Mouse (Mus musculus) intestine, embryonic 16.5 days (tissue): ENCODE measurements at regions not wholly inside any gene's neighbourhood (a gene's known extent, or its start where the extent isn't known, plus 50 kb on each side); places are given as distances from the start of the nearest gene placed in this dataset.
A peak's percentile ranks its signal among the peaks of the same experiment; 100 is the strongest.

ENCODE experiments used
- ATAC-seq: fragments of 200-750 bp; cut with Nextera tagmentation; 2 replicates; pipeline ENCODE4 v1.8.0; 2017; ENCODE audit warnings: moderate TSS enrichment, moderate library complexity
- H3K27ac ChIP-seq: fragments of 300-500 bp; sonication (generic); 2 replicates; pipeline ENCODE4 v1.5.1; 2014; ENCODE audit warnings: mild to moderate bottlenecking, low read length
- H3K27me3 ChIP-seq: fragments of 300-500 bp; sonication (generic); replicated peaks from 2 replicates; pipeline ENCODE4 v1.6.1; 2014; ENCODE audit warnings: low read length, control low read depth, mixed read lengths; ENCODE audit not compliant: control insufficient read depth, insufficient read depth
- H3K36me3 ChIP-seq: fragments of 300-500 bp; sonication (generic); 2 replicates; pipeline ENCODE4 v1.6.1; 2014; ENCODE audit warnings: low read length, control low read depth; ENCODE audit not compliant: control insufficient read depth, insufficient read depth
- H3K4me1 ChIP-seq: fragments of 300-500 bp; sonication (generic); 2 replicates; pipeline ENCODE4 v1.6.1; 2014; ENCODE audit warnings: low read length, control low read depth, mixed read lengths; ENCODE audit not compliant: control insufficient read depth, insufficient read depth
- H3K4me2 ChIP-seq: fragments of 300-500 bp; sonication (generic); 2 replicates; pipeline ENCODE4 v1.6.1; 2014; ENCODE audit warnings: low read depth, low read length, control low read depth
- H3K4me3 ChIP-seq: fragments of 300-500 bp; sonication (generic); 2 replicates; pipeline ENCODE4 v1.5.1; 2014; ENCODE audit warnings: mild to moderate bottlenecking, low read length
- H3K9ac ChIP-seq: fragments of 300-500 bp; sonication (generic); 2 replicates; pipeline ENCODE4 v1.6.1; 2014; ENCODE audit warnings: low read depth, low read length
- H3K9me3 ChIP-seq: fragments of 300-500 bp; sonication (generic); 2 replicates; pipeline ENCODE4 v1.6.1; 2016; ENCODE audit warnings: low read length, control low read depth; ENCODE audit not compliant: control insufficient read depth
- whole genome bisulfite sequencing: fragments of 180-500 bp; shearing (Covaris S2); extraction: QIAGEN DNeasy Blood & Tissue Kit; methylation state at CpG from one replicate; pipeline ENCODE4 v1.1.7; 2014; 5-methylcytosine and 5-hydroxymethylcytosine counted together

DNA sequence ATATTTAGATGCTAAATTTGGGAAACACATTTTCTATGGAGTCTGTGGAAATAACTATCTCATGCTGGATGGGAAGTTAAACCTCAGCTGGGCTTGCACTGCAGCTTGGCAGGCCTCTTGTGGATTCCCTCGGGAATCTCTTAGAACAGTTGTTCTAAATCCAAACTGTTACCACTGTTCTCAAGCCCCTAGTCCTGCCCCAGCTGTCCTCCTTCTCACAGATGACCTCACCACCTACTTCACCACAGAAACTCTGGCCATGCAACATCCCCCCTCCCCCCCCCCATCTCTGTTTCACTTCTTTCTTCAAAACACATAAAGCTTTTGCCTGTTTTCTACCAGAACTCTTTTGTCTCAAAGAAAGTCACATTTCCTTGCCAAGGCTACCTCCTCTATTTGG is 136.6 kb upstream of the Wdr44 start:
- Histone ChIP-seq H3K4me3 (no peak overlapping the region), H3K9ac (no peak overlapping the region), H3K27ac (0 out of 2 replicates have a peak overlapping the region, but pooled peaks have one; percentile 23), H3K4me1 (no peaks in the 10 kb centered on the region), H3K9me3 (no peaks in the 10 kb centered on the region), H3K4me2 (no peak overlapping the region), H3K27me3 (no peaks in the 10 kb centered on the region), H3K36me3 (no peaks in the 10 kb centered on the region)
- peak; percentile 58 for ATAC-seq
- 53% methylated on average over 1 of the region's 1 CpGs for WGBS

DNA sequence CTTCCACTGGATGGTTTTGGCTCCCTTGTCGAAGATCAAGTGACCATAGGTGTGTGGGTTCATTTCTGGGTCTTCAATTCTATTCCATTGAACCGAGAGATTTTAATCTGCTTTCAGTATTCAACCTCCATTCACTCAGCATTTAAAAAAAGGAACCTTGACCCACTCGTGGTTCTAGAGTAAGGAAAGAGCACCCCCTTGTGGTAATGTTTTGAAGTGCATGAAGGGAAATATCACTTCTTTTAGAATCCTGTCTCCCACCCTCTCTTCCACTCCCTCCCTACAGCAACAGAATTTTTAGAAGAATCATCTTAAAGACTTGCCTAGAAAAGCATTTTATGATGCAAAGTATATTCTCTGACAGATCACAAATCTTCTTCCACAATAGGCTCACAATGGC is 127.3 kb upstream of the Wdr44 start:
- Histone ChIP-seq H3K9ac (no peak overlapping the region), H3K4me1 (no peaks in the 10 kb centered on the region), H3K27ac (no peak overlapping the region), H3K36me3 (no peaks in the 10 kb centered on the region), H3K4me3 (no peak overlapping the region), H3K9me3 (no peaks in the 10 kb centered on the region), H3K27me3 (no peaks in the 10 kb centered on the region), H3K4me2 (no peak overlapping the region)
- ATAC-seq: no peak
- 15% methylated on average over 3 of the region's 3 CpGs for WGBS
